Mouse (Mus musculus) hindbrain, embryonic 16.5 days (tissue): ENCODE measurements at regions not wholly inside any gene's neighbourhood (a gene's known extent, or its start where the extent isn't known, plus 50 kb on each side); places are given as distances from the start of the nearest gene placed in this dataset.
"Not testable (repeated sequence)": the region's sequence is repeated elsewhere in the genome, so short reads cannot be mapped to it uniquely, and the experiment has no call there.

ENCODE experiments used
- ATAC-seq: fragments of 200-750 bp; cut with Nextera tagmentation; 2 replicates; pipeline ENCODE4 v1.8.0; 2017; ENCODE audit warnings: moderate TSS enrichment, moderate library complexity
- H3K27ac ChIP-seq: fragments of 300-500 bp; sonication (generic); 2 replicates; pipeline ENCODE4 v1.5.1; 2014; ENCODE audit warnings: low read depth, mild to moderate bottlenecking, control low read depth, low read length, moderate library complexity
- H3K27me3 ChIP-seq: fragments of 300-500 bp; sonication (generic); replicated peaks from 2 replicates; pipeline ENCODE4 v1.6.1; 2014; ENCODE audit warnings: low read length; ENCODE audit not compliant: control insufficient read depth, insufficient read depth
- H3K36me3 ChIP-seq: fragments of 300-500 bp; sonication (generic); 2 replicates; pipeline ENCODE4 v1.6.1; 2014; ENCODE audit warnings: mild to moderate bottlenecking, low read length, moderate library complexity, mixed read lengths; ENCODE audit not compliant: control insufficient read depth, insufficient read depth
- H3K4me1 ChIP-seq: fragments of 300-500 bp; sonication (generic); 2 replicates; pipeline ENCODE4 v1.6.1; 2014; ENCODE audit warnings: low read depth, low read length; ENCODE audit not compliant: control insufficient read depth, insufficient read depth
- H3K4me2 ChIP-seq: fragments of 300-500 bp; sonication (generic); 2 replicates; pipeline ENCODE4 v1.6.1; 2014; ENCODE audit warnings: mild to moderate bottlenecking, low read length, control low read depth, moderate library complexity
- H3K4me3 ChIP-seq: fragments of 300-500 bp; sonication (generic); 2 replicates; pipeline ENCODE4 v1.5.1; 2014; ENCODE audit warnings: mild to moderate bottlenecking, low read length, control low read depth, moderate library complexity
- H3K9ac ChIP-seq: fragments of 300-500 bp; sonication (generic); 2 replicates; pipeline ENCODE4 v1.6.1; 2014; ENCODE audit warnings: low read depth, mild to moderate bottlenecking, control low read depth, low read length, moderate library complexity
- H3K9me3 ChIP-seq: fragments of 300-500 bp; sonication (generic); 2 replicates; pipeline ENCODE4 v1.6.1; 2014; ENCODE audit warnings: mild to moderate bottlenecking, low read length, moderate library complexity; ENCODE audit not compliant: control insufficient read depth
- WGBS: fragments of 180-500 bp; shearing (Covaris S2); extraction: QIAGEN DNeasy Blood & Tissue Kit; methylation state at CpG from one replicate; pipeline ENCODE4 v1.1.7; 2014; 5-methylcytosine and 5-hydroxymethylcytosine counted together

DNA sequence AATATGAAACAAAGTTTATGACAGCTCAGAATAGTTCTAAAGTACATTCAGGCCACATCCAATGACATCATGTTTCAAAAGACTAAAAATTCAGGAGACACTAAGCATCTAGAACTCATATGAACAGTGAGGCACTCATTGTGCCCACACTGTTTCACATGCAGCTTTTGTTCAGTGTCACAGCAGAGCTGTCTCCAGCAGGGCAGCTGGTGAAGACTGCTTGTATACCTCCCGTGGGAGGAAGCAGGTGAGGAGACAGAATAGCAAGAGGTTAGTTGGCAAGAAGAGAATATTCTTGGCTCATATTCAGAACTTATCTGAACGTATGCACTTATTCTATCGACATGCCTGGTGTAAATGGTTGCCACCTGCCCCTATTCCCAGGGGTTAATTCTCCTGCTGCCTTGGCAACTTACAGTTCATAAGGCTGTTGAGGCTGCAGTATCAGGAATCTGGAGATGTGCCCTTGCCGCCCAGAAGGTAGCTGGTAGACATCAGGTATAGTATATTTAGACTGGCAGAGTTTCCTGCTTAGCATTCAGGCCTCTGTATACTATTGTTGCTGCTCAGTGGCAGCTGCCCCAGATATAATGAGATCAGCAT lies 1109.0 kb downstream of the Lrfn5 start:
- no peak overlapping the region for H3K9ac ChIP-seq
- peak; percentile 86 for ATAC-seq
- no peak overlapping the region for H3K27ac ChIP-seq
- no peaks in the 10 kb centered on the region for H3K36me3 ChIP-seq
- no peaks in the 10 kb centered on the region for H3K27me3 ChIP-seq
- no peak overlapping the region for H3K4me3 ChIP-seq
- H3K4me2 ChIP-seq, result no peak overlapping the region
- 55% methylated on average over 4 of the region's 4 CpGs for WGBS
- H3K4me1 ChIP-seq, result no peaks in the 10 kb centered on the region
- no peaks in the 10 kb centered on the region for H3K9me3 ChIP-seq

DNA sequence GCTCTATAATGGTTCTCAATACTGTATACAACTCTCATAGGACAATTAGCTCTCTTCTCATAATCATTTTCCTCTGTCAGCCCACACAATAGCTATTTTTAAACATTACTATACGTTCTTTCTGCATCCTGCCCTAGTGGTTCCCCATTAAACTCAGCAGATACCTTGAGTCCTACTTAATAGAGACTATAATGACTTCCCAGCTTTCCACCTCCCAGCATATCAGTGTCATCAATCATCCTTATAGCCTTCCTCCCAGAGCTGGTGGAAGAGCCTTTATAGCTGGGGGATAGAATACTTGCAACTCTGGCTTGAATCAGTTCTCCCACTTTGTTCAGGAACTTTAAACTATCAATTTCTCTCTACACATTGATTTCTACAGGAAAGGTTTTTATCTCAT lies 1141.7 kb downstream of the Lrfn5 start:
- Histone ChIP-seq H3K9ac (no peak overlapping the region), H3K27ac (no peak overlapping the region), H3K4me1 (no peaks in the 10 kb centered on the region), H3K9me3 (no peaks in the 10 kb centered on the region), H3K4me3 (no peak overlapping the region), H3K36me3 (no peaks in the 10 kb centered on the region), H3K27me3 (no peaks in the 10 kb centered on the region), H3K4me2 (no peak overlapping the region)
- 56% methylated on average over 1 of the region's 1 CpGs for WGBS
- ATAC-seq, result no peak; the same call in 1 of the 2 replicates

DNA sequence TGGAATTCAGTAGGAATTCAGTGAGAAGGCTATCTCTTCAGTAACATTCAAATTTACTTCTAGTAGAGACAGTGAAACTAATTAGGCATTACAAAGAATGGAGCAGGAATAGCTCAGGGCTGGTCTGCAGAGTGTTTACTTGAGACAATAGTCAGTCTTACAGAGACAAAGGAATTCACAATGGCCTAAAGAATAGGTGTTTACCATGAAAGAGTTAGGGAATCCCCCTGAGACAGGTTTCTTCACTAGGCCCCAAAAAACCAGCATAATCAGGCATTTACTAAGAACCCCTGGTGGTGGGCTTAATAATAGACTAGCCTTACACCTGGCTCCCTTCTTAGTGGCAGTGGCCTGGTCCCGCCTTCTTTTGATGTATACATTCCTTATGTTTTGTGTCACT lies 1184.2 kb downstream of the Lrfn5 start:
- not testable (repeated sequence) for H3K9ac ChIP-seq, H3K36me3 ChIP-seq, H3K9me3 ChIP-seq, ATAC-seq, H3K4me3 ChIP-seq, H3K27ac ChIP-seq, H3K27me3 ChIP-seq, H3K4me2 ChIP-seq, H3K4me1 ChIP-seq
- 47% methylated on average over 1 of the region's 1 CpGs for WGBS
